Mouse (Mus musculus): Measurements from ENCODE around the gene Crk. TPM values are rescaled to one million over a fixed set of nuclear protein-coding genes. Genes with fewer than 3 reads are reported as not detected.

The Crk gene
- polyA plus RNA-seq, 1 experiment from 2014 or later = 53.6 TPM

- ATAC-seq = no peak
- H3K4me3 ChIP-seq = peak within 1 kb of the TSS; percentile 72
- 48% methylated on average over 7 of the region's 7 CpGs for WGBS (ENCODE audit: insufficient replicate concordance)
- H3K4me2 ChIP-seq = peak within 1 kb of the TSS; percentile 99
- peaks cover 7% of the 10 kb centered on the region; the same call in 1 of the 2 replicates for H3K36me3 ChIP-seq
- peak within 1 kb of the TSS; percentile 87 for H3K27ac ChIP-seq
- H3K27me3 ChIP-seq (replicated peaks) = no peaks in the 10 kb centered on the region
- H3K9me3 ChIP-seq (replicated peaks) = no peaks in the 10 kb centered on the region
- peak within 1 kb of the TSS; percentile 82 for H3K9ac ChIP-seq
- H3K4me1 ChIP-seq = peaks cover 61% of the 10 kb centered on the region
Measured at GRCm38 (mm10) chr11:75650311-75650710, 28.7 kb upstream of the Crk start, which contains the start of gene Myo1c. Myo1c (plus strand) TSS chr11:75650504.

- H3K4me1 ChIP-seq = peaks cover 68% of the 10 kb centered on the region
- ATAC-seq = no peak
Measured at GRCm38 (mm10) chr11:75650958-75651425, 28.1 kb upstream of the Crk start.

GRCm38 (mm10) chr11:75651426-75652221 is 27.4 kb upstream of the Crk start:
- Histone ChIP-seq H3K4me3 (peak overlapping the region; percentile 72), H3K27ac (peak overlapping the region; percentile 87), H3K27me3 (replicated peaks) (no peaks in the 10 kb centered on the region), H3K9ac (peak overlapping the region; percentile 82), H3K4me1 (peaks cover 75% of the 10 kb centered on the region), H3K36me3 (peaks cover 4% of the 10 kb centered on the region; the same call in 1 of the 2 replicates), H3K4me2 (peak overlapping the region; percentile 99), H3K9me3 (replicated peaks) (no peaks in the 10 kb centered on the region)
- under 1% methylated on average over 43 of the region's 54 CpGs for WGBS (ENCODE audit: insufficient replicate concordance)
- ATAC-seq = peak; percentile 82

More at GRCm38 (mm10) chr11:75650958-75651425, 28.1 kb upstream of the Crk start:
- H3K27me3 ChIP-seq (replicated peaks) = no peaks in the 10 kb centered on the region
- peak overlapping the region; percentile 99 for H3K4me2 ChIP-seq
- peaks cover 4% of the 10 kb centered on the region; the same call in 1 of the 2 replicates for H3K36me3 ChIP-seq
- H3K4me3 ChIP-seq = peak overlapping the region; percentile 72
- 23% methylated on average over 13 of the region's 13 CpGs for WGBS (ENCODE audit: insufficient replicate concordance)
- no peaks in the 10 kb centered on the region for H3K9me3 ChIP-seq (replicated peaks)
- peak overlapping the region; percentile 87 for H3K27ac ChIP-seq
- H3K9ac ChIP-seq = peak overlapping the region; percentile 82

GRCm38 (mm10) chr11:75652222-75652941 is 26.7 kb upstream of the Crk start:
- Histone ChIP-seq H3K4me1 (peaks cover 82% of the 10 kb centered on the region), H3K4me3 (peak overlapping the region; percentile 72), H3K27ac (peak overlapping the region; percentile 87), H3K9ac (peak overlapping the region; percentile 82), H3K4me2 (peak overlapping the region; percentile 99), H3K27me3 (replicated peaks) (no peaks in the 10 kb centered on the region), H3K9me3 (replicated peaks) (no peaks in the 10 kb centered on the region), H3K36me3 (peaks cover 6% of the 10 kb centered on the region)
- WGBS (ENCODE audit: insufficient replicate concordance) = 24% methylated on average over 20 of the region's 20 CpGs
- no peak for ATAC-seq

GRCm38 (mm10) chr11:75652942-75653684 is 25.9 kb upstream of the Crk start:
- WGBS (ENCODE audit: insufficient replicate concordance) = 21% methylated on average over 14 of the region's 14 CpGs
- Histone ChIP-seq H3K9ac (peak overlapping the region; percentile 89), H3K4me1 (peaks cover 85% of the 10 kb centered on the region), H3K4me3 (peak overlapping the region; percentile 80), H3K27ac (peak overlapping the region; percentile 92), H3K4me2 (peak overlapping the region; percentile 99), H3K9me3 (replicated peaks) (no peaks in the 10 kb centered on the region), H3K36me3 (peaks cover 10% of the 10 kb centered on the region), H3K27me3 (replicated peaks) (no peaks in the 10 kb centered on the region)
- ATAC-seq = no peak

- Histone ChIP-seq H3K4me3 (peak overlapping the region; percentile 80), H3K27ac (peak overlapping the region; percentile 92), H3K9me3 (replicated peaks) (no peaks in the 10 kb centered on the region), H3K9ac (peak overlapping the region; percentile 89), H3K36me3 (peaks cover 17% of the 10 kb centered on the region), H3K4me2 (peak overlapping the region; percentile 99), H3K27me3 (replicated peaks) (no peaks in the 10 kb centered on the region), H3K4me1 (peaks cover 83% of the 10 kb centered on the region)
- 1% methylated on average over 39 of the region's 45 CpGs for WGBS (ENCODE audit: insufficient replicate concordance)
- ATAC-seq = peak; percentile 70
Measured at GRCm38 (mm10) chr11:75653781-75654470, 25.1 kb upstream of the Crk start.

GRCm38 (mm10) chr11:75654471-75655390 is 24.3 kb upstream of the Crk start:
- peaks cover 25% of the 10 kb centered on the region for H3K36me3 ChIP-seq
- 14% methylated on average over 25 of the region's 25 CpGs for WGBS (ENCODE audit: insufficient replicate concordance)
- no peaks in the 10 kb centered on the region for H3K27me3 ChIP-seq (replicated peaks)
- peak overlapping the region; percentile 89 for H3K9ac ChIP-seq
- peaks cover 75% of the 10 kb centered on the region for H3K4me1 ChIP-seq
- no peaks in the 10 kb centered on the region for H3K9me3 ChIP-seq (replicated peaks)
- H3K4me3 ChIP-seq = peak overlapping the region; percentile 80
- H3K4me2 ChIP-seq = peak overlapping the region; percentile 99
- H3K27ac ChIP-seq = peak overlapping the region; percentile 92
- ATAC-seq = peak; percentile 63

- Histone ChIP-seq H3K4me3 (peak overlapping the region; percentile 80), H3K27me3 (replicated peaks) (no peaks in the 10 kb centered on the region), H3K9me3 (replicated peaks) (no peaks in the 10 kb centered on the region), H3K36me3 (peaks cover 37% of the 10 kb centered on the region), H3K9ac (peak overlapping the region; percentile 89), H3K27ac (peak overlapping the region; percentile 92), H3K4me2 (peak overlapping the region; percentile 99), H3K4me1 (peaks cover 64% of the 10 kb centered on the region)
- ATAC-seq = peak; percentile 36
- WGBS (ENCODE audit: insufficient replicate concordance) = 2% methylated on average over 78 of the region's 78 CpGs
Measured at GRCm38 (mm10) chr11:75655621-75656545, 23.2 kb upstream of the Crk start.

GRCm38 (mm10) chr11:75656621-75657590 is 22.2 kb upstream of the Crk start:
- Histone ChIP-seq H3K4me3 (peak overlapping the region; percentile 80), H3K4me2 (peak overlapping the region; percentile 99), H3K27me3 (replicated peaks) (no peaks in the 10 kb centered on the region), H3K4me1 (peaks cover 68% of the 10 kb centered on the region), H3K36me3 (peaks cover 47% of the 10 kb centered on the region), H3K9me3 (replicated peaks) (no peaks in the 10 kb centered on the region), H3K9ac (peak overlapping the region; percentile 89), H3K27ac (peak overlapping the region; percentile 92)
- no peak for ATAC-seq
- 63% methylated on average over 19 of the region's 20 CpGs for WGBS (ENCODE audit: insufficient replicate concordance)
